ENCODE assay signal across 8 mouse cellular contexts in the genomic region with DNA sequence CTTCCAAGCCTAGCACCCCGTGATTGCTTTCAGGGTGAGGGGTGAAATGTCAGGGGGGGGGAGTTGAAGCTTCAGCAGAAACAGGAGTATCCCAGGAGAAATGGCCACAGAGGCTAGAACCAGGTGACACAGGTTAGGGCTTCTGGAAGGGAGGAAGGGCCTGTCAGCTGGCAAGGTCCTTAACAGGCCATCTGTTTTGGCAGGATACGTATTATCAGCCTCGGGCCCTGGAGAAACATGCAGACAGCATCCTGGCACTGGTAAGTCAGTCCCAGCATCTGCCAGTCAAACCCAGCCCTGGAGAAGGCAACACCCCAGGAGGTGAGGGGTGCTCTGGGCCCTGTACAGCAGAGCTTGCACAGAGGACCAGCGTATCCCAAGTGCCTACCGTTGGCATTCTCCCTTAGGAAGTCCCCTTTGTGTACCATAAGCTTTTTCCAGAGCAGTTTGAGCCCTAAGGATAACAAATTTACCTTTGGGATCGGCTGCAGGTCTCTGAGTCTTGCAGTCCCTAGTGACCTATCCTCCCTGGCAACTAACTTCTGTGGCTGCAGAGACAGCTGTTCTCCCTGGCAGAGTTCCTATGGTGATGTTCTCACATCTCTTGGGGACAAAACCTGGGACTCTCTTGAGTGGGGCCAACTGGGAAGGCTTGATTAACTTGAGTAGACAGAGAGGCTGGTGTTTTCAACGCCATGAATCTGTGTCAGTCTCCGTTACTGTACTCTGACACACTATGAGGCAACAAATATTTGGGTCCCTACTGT. TPM values are rescaled to one million over a fixed set of nuclear protein-coding genes. Genes with fewer than 3 reads are reported as not detected.
DNase-seq lines count a peak whose midpoint lies in the region; ATAC-seq lines count a peak whose summit lies in the region.

No protein-coding gene starts in this region.

- WGBS in heart, embryonic 14.5 days: 60% methylated on average over 8 of the region's 8 CpGs
- WGBS in liver, embryonic 16.5 days (ENCODE audit: insufficient replicate concordance): 60% methylated on average over 8 of the region's 8 CpGs
- 59% methylated on average over 8 of the region's 8 CpGs for WGBS in stomach, embryonic 16.5 days

- H3K27me3 ChIP-seq in heart, embryonic 14.5 days (ENCODE audit: control insufficient read depth, insufficient read depth, low read length): no peaks in the 10 kb centered on the region
- no peaks in the 10 kb centered on the region for H3K27me3 ChIP-seq in liver, embryonic 16.5 days (ENCODE audit: control insufficient read depth, insufficient read depth, low read depth, low read length)
- H3K27me3 ChIP-seq in stomach, embryonic 16.5 days (ENCODE audit: control insufficient read depth, insufficient read depth, low read length): no peaks in the 10 kb centered on the region

- H3K4me3 ChIP-seq in heart, embryonic 14.5 days (ENCODE audit: control insufficient read depth in 1 of 2, insufficient read depth in 1 of 2, low read depth in 1 of 2, low read length in 2 of 2): peak overlapping the region; percentile 57 to 74; a peak in 3 of 4 replicates
- peak overlapping the region; percentile 78 for H3K4me3 ChIP-seq in liver, embryonic 16.5 days (ENCODE audit: low read depth, low read length)
- H3K4me3 ChIP-seq in stomach, embryonic 16.5 days (replicated peaks; ENCODE audit: low read length): peak overlapping the region; percentile 67

- H3K9ac ChIP-seq in heart, embryonic 14.5 days (ENCODE audit: low read length): peak overlapping the region; percentile 79
- peak overlapping the region; percentile 94 for H3K9ac ChIP-seq in liver, embryonic 16.5 days (ENCODE audit: low read depth, low read length)
- H3K9ac ChIP-seq in stomach, embryonic 16.5 days (ENCODE audit: low read length): peak overlapping the region; percentile 93

- peaks cover 42% of the 10 kb centered on the region for H3K36me3 ChIP-seq in heart, embryonic 14.5 days (ENCODE audit: control insufficient read depth, insufficient read depth, low read length)
- H3K36me3 ChIP-seq in liver, embryonic 16.5 days (ENCODE audit: control insufficient read depth, insufficient read depth): peaks cover 25% of the 10 kb centered on the region
- H3K36me3 ChIP-seq in stomach, embryonic 16.5 days (ENCODE audit: control insufficient read depth, insufficient read depth, low read length): peaks cover 12% of the 10 kb centered on the region; the same call in 1 of the 2 replicates

- ATAC-seq in heart, embryonic 14.5 days (ENCODE audit: insufficient number of reproducible peaks, insufficient read depth, low FRiP score, low read depth): no peak
- ATAC-seq in liver, embryonic 16.5 days (ENCODE audit: low read depth): peak; percentile 39
- ATAC-seq in stomach, embryonic 16.5 days (ENCODE audit: insufficient read depth, low FRiP score): no peak

- H3K9me3 ChIP-seq in heart, embryonic 14.5 days (ENCODE audit: control insufficient read depth, low read length): no peaks in the 10 kb centered on the region
- no peaks in the 10 kb centered on the region for H3K9me3 ChIP-seq in liver, embryonic 16.5 days (replicated peaks; ENCODE audit: control insufficient read depth, low read length)
- no peaks in the 10 kb centered on the region for H3K9me3 ChIP-seq in stomach, embryonic 16.5 days (replicated peaks; ENCODE audit: control insufficient read depth, low read length)

- peaks cover 5 to 10% of the 10 kb centered on the region in 2 experiments for H3K4me1 ChIP-seq in heart, embryonic 14.5 days (ENCODE audit: control insufficient read depth in 2 of 2, insufficient read depth in 2 of 2, low read length in 2 of 2)
- H3K4me1 ChIP-seq in liver, embryonic 16.5 days (ENCODE audit: control insufficient read depth, low read depth, low read length): peaks cover 14% of the 10 kb centered on the region
- H3K4me1 ChIP-seq in stomach, embryonic 16.5 days (ENCODE audit: control insufficient read depth, insufficient read depth, low read length): peaks cover 4% of the 10 kb centered on the region

- peak overlapping the region; percentile 72 for H3K4me2 ChIP-seq in heart, embryonic 14.5 days (ENCODE audit: low read length)
- peak overlapping the region; percentile 66 for H3K4me2 ChIP-seq in liver, embryonic 16.5 days (ENCODE audit: low read depth, low read length)
- H3K4me2 ChIP-seq in stomach, embryonic 16.5 days (ENCODE audit: low read depth, low read length): peak overlapping the region; percentile 75

- peak overlapping the region; percentile 0 to 87; a peak in 2 of 4 replicates for H3K27ac ChIP-seq in heart, embryonic 14.5 days (replicated peaks in 1 of 2; ENCODE audit: control insufficient read depth in 1 of 2, insufficient read depth in 1 of 2, low read depth in 2 of 2, low read length in 2 of 2)
- peak overlapping the region; percentile 95 for H3K27ac ChIP-seq in liver, embryonic 16.5 days (ENCODE audit: low read length)
- peak overlapping the region; percentile 97; the same call in 1 of the 2 replicates for H3K27ac ChIP-seq in stomach, embryonic 16.5 days (ENCODE audit: low read length)

- DNase-seq in spleen, adult 12 weeks (ENCODE audit: low spot score): peak; percentile 61
- no peak for DNase-seq in spleen, adult 18-20 months
- DNase-seq in cerebellum, postnatal 36 days: peak; percentile 82 to 85
- DNase-seq in urinary bladder, postnatal 36 days (ENCODE audit: low spot score in 2 of 2): no peak
- no peak for DNase-seq in testis, postnatal 10 days (ENCODE audit: low spot score)

RNA-seq across cellular contexts. Expression of gene Abhd16a, which starts 1.3 kb away (rescaled TPM):
- polyA plus RNA-seq in heart, embryonic 14.5 days (2014; fragmentation: Nextera tagmentation; extraction: Ambion mirVana): 61.9 and 64.5 TPM in 2 replicates
- 47.4 and 52.1 TPM in 2 replicates for polyA plus RNA-seq in liver, embryonic 16.5 days (2015; fragmentation: Nextera tagmentation; extraction: Ambion mirVana)
- 95.8 and 97.9 TPM in 2 replicates for polyA plus RNA-seq in stomach, embryonic 16.5 days (2015; fragmentation: Nextera tagmentation; extraction: Ambion mirVana)

RNA-seq across cellular contexts. Expression of gene Ly6g6f, which starts 4.9 kb away (rescaled TPM):
- polyA plus RNA-seq in heart, embryonic 14.5 days (2014; fragmentation: Nextera tagmentation; extraction: Ambion mirVana): not detected in 2 replicates
- polyA plus RNA-seq in liver, embryonic 16.5 days (2015; fragmentation: Nextera tagmentation; extraction: Ambion mirVana): 4.0 and 5.7 TPM in 2 replicates
- 0.46 and 0.54 TPM in 2 replicates for polyA plus RNA-seq in stomach, embryonic 16.5 days (2015; fragmentation: Nextera tagmentation; extraction: Ambion mirVana)

RNA-seq across cellular contexts. Expression of gene Ly6g6d, which starts 12.5 kb away (rescaled TPM):
- polyA plus RNA-seq in heart, embryonic 14.5 days (2014; fragmentation: Nextera tagmentation; extraction: Ambion mirVana): 1.9 and 2.6 TPM in 2 replicates
- 0.55 and 0.77 TPM in 2 replicates for polyA plus RNA-seq in liver, embryonic 16.5 days (2015; fragmentation: Nextera tagmentation; extraction: Ambion mirVana)
- polyA plus RNA-seq in stomach, embryonic 16.5 days (2015; fragmentation: Nextera tagmentation; extraction: Ambion mirVana): 3.2 and 4.1 TPM in 2 replicates

RNA-seq across cellular contexts. Expression of gene Ly6g6e, which starts 13.6 kb away (rescaled TPM):
- 0.32 TPM in 1 of 2 replicates, not detected in the other for polyA plus RNA-seq in heart, embryonic 14.5 days (2014; fragmentation: Nextera tagmentation; extraction: Ambion mirVana)
- polyA plus RNA-seq in liver, embryonic 16.5 days (2015; fragmentation: Nextera tagmentation; extraction: Ambion mirVana): 0.17 TPM in 1 of 2 replicates, not detected in the other
- 32.3 and 49.2 TPM in 2 replicates for polyA plus RNA-seq in stomach, embryonic 16.5 days (2015; fragmentation: Nextera tagmentation; extraction: Ambion mirVana)

RNA-seq across cellular contexts. Expression of gene Ly6g5c, which starts 17.7 kb away (rescaled TPM):
- 0.59 TPM in 1 of 2 replicates, not detected in the other for polyA plus RNA-seq in heart, embryonic 14.5 days (2014; fragmentation: Nextera tagmentation; extraction: Ambion mirVana)
- polyA plus RNA-seq in liver, embryonic 16.5 days (2015; fragmentation: Nextera tagmentation; extraction: Ambion mirVana): not detected in 2 replicates
- polyA plus RNA-seq in stomach, embryonic 16.5 days (2015; fragmentation: Nextera tagmentation; extraction: Ambion mirVana): not detected in 2 replicates

Comparison
In these comparisons a context has a peak if more than half of its experiments do, and no peak if none do; other contexts are left out.
1. DNase-seq: peak in spleen, adult 12 weeks (single experiment) and cerebellum, postnatal 36 days (2 of 2); none in spleen, adult 18-20 months (0 of 2), urinary bladder, postnatal 36 days (0 of 2) and testis, postnatal 10 days (single experiment).
2. H3K27ac ChIP-seq: peak in every context shown above with its lines; median percentile 97 in stomach, embryonic 16.5 days; 95 in liver, embryonic 16.5 days; 44 in heart, embryonic 14.5 days.
3. Peak in every context shown above with its lines, with median percentiles within 50 percentile points of each other: H3K4me2 ChIP-seq, H3K4me3 ChIP-seq and H3K9ac ChIP-seq.